In genomic region chr5:122543392-122543791, GRCm38 (mm10) we compare ENCODE assay signal across 14 mouse cellular contexts.
"Had no signal": no experiment of that assay in that cellular context is flagged by ENCODE, and none has a peak within 500 bp of the region (broad histone marks: within the 10 kb centered on the region; RNA-seq: fewer than 3 reads in every experiment).

No protein-coding gene starts in this region.

- H3K9ac ChIP-seq: kidney, embryonic 15.5 days; liver, embryonic 12.5 days; lung, embryonic 14.5 days; midbrain, embryonic 15.5 days; neural tube, embryonic 12.5 days had no signal

- H3K36me3 ChIP-seq: liver, embryonic 12.5 days had no signal

- H3K4me2 ChIP-seq: kidney, embryonic 15.5 days; liver, embryonic 12.5 days; lung, embryonic 14.5 days; midbrain, embryonic 11.5 days; midbrain, embryonic 15.5 days; neural tube, embryonic 12.5 days had no signal

- DNase-seq: kidney, postnatal 14 days; left cerebral cortex, postnatal 4 days; lung, embryonic 14.5 days; lung, postnatal 10 days; thymus, adult 2 months; thymus, postnatal 25 days had no signal

- H3K4me3 ChIP-seq: kidney, embryonic 15.5 days; liver, embryonic 12.5 days; megakaryocyte, embryonic 14.5 days; midbrain, embryonic 15.5 days; neural tube, embryonic 12.5 days had no signal

- H3K9me3 ChIP-seq: kidney, embryonic 15.5 days; liver, embryonic 12.5 days; megakaryocyte, embryonic 14.5 days; midbrain, embryonic 15.5 days; neural tube, embryonic 12.5 days had no signal

- H3K27ac ChIP-seq: kidney, embryonic 15.5 days; liver, embryonic 12.5 days; macrophage; midbrain, embryonic 15.5 days; neural tube, embryonic 12.5 days; stomach, postnatal 0 days had no signal

- H3K4me1 ChIP-seq: neural tube, embryonic 12.5 days had no signal

- H3K27me3 ChIP-seq: kidney, embryonic 15.5 days; liver, embryonic 12.5 days; midbrain, embryonic 15.5 days; neural tube, embryonic 12.5 days had no signal

- ATAC-seq: liver, embryonic 12.5 days; midbrain, embryonic 15.5 days had no signal
